Comparison of ENCODE assay signal across 9 mouse cellular contexts in genomic region chr13:69530951-69531350, GRCm38 (mm10). TPM values are rescaled to one million over a fixed set of nuclear protein-coding genes. Genes with fewer than 3 reads are reported as not detected.
DNase-seq lines count a peak whose midpoint lies in the region; ATAC-seq and TF ChIP-seq lines count a peak whose summit lies in the region.
"Had no signal": no experiment of that assay in that cellular context is flagged by ENCODE, and none has a peak within 500 bp of the region (broad histone marks: within the 10 kb centered on the region; RNA-seq: fewer than 3 reads in every experiment).

No protein-coding gene starts in this region.

- ATAC-seq in hindbrain, embryonic 14.5 days (ENCODE audit: low FRiP score): no peak
- ATAC-seq in liver, postnatal 0 days: no peak
- no peak for ATAC-seq in frontal cortex, adult (ENCODE audit: low TSS enrichment)

- peaks cover 64% of the 10 kb centered on the region for H3K4me1 ChIP-seq in heart, embryonic 10.5 days
- peaks cover 66% of the 10 kb centered on the region for H3K4me1 ChIP-seq in embryonic facial prominence, embryonic 10.5 days
- H3K4me1 ChIP-seq in hindbrain, embryonic 14.5 days (replicated peaks; ENCODE audit: control insufficient read depth, insufficient read depth, low read length): peaks cover 69% of the 10 kb centered on the region
- H3K4me1 ChIP-seq in liver, postnatal 0 days (ENCODE audit: insufficient read depth): peaks cover 49% of the 10 kb centered on the region

- H3K27me3 ChIP-seq in heart, embryonic 10.5 days (ENCODE audit: insufficient read depth, poor library complexity, severe bottlenecking): no peaks in the 10 kb centered on the region
- no peaks in the 10 kb centered on the region for H3K27me3 ChIP-seq in embryonic facial prominence, embryonic 10.5 days (replicated peaks; ENCODE audit: low read depth, poor library complexity, severe bottlenecking)
- no peaks in the 10 kb centered on the region for H3K27me3 ChIP-seq in hindbrain, embryonic 14.5 days (ENCODE audit: control insufficient read depth, insufficient read depth, low read length)
- H3K27me3 ChIP-seq in liver, postnatal 0 days (ENCODE audit: insufficient read depth, low read length): no peaks in the 10 kb centered on the region

- peak overlapping the region; percentile 96 for H3K4me2 ChIP-seq in hindbrain, embryonic 14.5 days (replicated peaks)
- peak overlapping the region; percentile 96 for H3K4me2 ChIP-seq in liver, postnatal 0 days (ENCODE audit: low read depth, low read length)

- H3K9ac ChIP-seq in hindbrain, embryonic 14.5 days: peak overlapping the region; percentile 90
- peak overlapping the region; percentile 75 for H3K9ac ChIP-seq in liver, postnatal 0 days (replicated peaks)

- TF ChIP-seq EP300 in liver, postnatal 0 days (IDR thresholded peaks at IDR 0.05; ENCODE audit: low read depth): no peak

- 0 out of 2 replicates have a peak overlapping the region, but pooled peaks have one; percentile 96 for H3K4me3 ChIP-seq in heart, embryonic 10.5 days
- peak overlapping the region; percentile 84 for H3K4me3 ChIP-seq in embryonic facial prominence, embryonic 10.5 days
- H3K4me3 ChIP-seq in hindbrain, embryonic 14.5 days (replicated peaks; ENCODE audit: low read length): peak overlapping the region; percentile 94
- H3K4me3 ChIP-seq in liver, postnatal 0 days (ENCODE audit: low read depth, low read length): peak overlapping the region; percentile 93

- H3K27ac ChIP-seq in heart, embryonic 10.5 days: no peak overlapping the region
- H3K27ac ChIP-seq in embryonic facial prominence, embryonic 10.5 days (replicated peaks): no peak overlapping the region; the same call in 1 of the 2 replicates
- no peak overlapping the region for H3K27ac ChIP-seq in hindbrain, embryonic 14.5 days
- no peak overlapping the region for H3K27ac ChIP-seq in liver, postnatal 0 days (ENCODE audit: low read depth)

- peaks cover 16% of the 10 kb centered on the region for H3K36me3 ChIP-seq in heart, embryonic 10.5 days
- peaks cover 36% of the 10 kb centered on the region for H3K36me3 ChIP-seq in embryonic facial prominence, embryonic 10.5 days (replicated peaks)
- no peaks in the 10 kb centered on the region; the same call in 1 of the 2 replicates for H3K36me3 ChIP-seq in hindbrain, embryonic 14.5 days (replicated peaks; ENCODE audit: control insufficient read depth, insufficient read depth)
- peaks cover 6% of the 10 kb centered on the region for H3K36me3 ChIP-seq in liver, postnatal 0 days (replicated peaks; ENCODE audit: insufficient read depth, low read length)

- WGBS in heart, embryonic 10.5 days: 84% methylated on average over 6 of the region's 6 CpGs
- WGBS in embryonic facial prominence, embryonic 10.5 days: 88% methylated on average over 6 of the region's 6 CpGs
- WGBS in hindbrain, embryonic 14.5 days: 81% methylated on average over 6 of the region's 6 CpGs
- WGBS in liver, postnatal 0 days (ENCODE audit: insufficient replicate concordance): 66% methylated on average over 6 of the region's 6 CpGs

- H3K9me3 ChIP-seq in heart, embryonic 10.5 days: no peaks in the 10 kb centered on the region
- H3K9me3 ChIP-seq in embryonic facial prominence, embryonic 10.5 days: no peaks in the 10 kb centered on the region
- no peaks in the 10 kb centered on the region for H3K9me3 ChIP-seq in hindbrain, embryonic 14.5 days (ENCODE audit: control insufficient read depth, low read length)
- no peaks in the 10 kb centered on the region for H3K9me3 ChIP-seq in liver, postnatal 0 days (ENCODE audit: low read length)

- TF ChIP-seq CTCF in liver, postnatal 0 days (IDR thresholded peaks at IDR 0.05; ENCODE audit: low read depth): no peak

- no peak for DNase-seq in heart, embryonic 10.5 days (ENCODE audit: low spot score)
- no peak for DNase-seq in heart, adult 8-10 months (ENCODE audit: low spot score)
- DNase-seq in embryonic facial prominence, embryonic 10.5 days (ENCODE audit: low spot score): no peak
- DNase-seq in hindbrain, embryonic 14.5 days (ENCODE audit: low spot score): no peak
- DNase-seq in liver, postnatal 0 days: no peak
- no peak for DNase-seq in thymus, postnatal 14 days
- no peak for DNase-seq in retina, postnatal 1 day
- DNase-seq: B cell, adult 2 months had no signal

RNA-seq across cellular contexts. Expression of gene Nsun2, which starts 2.6 kb away (rescaled TPM):
- polyA plus RNA-seq in heart, embryonic 10.5 days (2016; fragmentation: Nextera tagmentation; extraction: Ambion mirVana): 106 and 140 TPM in 2 replicates
- 10 to 100 TPM; 43.6 to 51.5 (median 47.4) TPM for total RNA-seq in heart, adult 8-10 months (2022)
- 166 and 173 TPM in 2 replicates for polyA plus RNA-seq in embryonic facial prominence, embryonic 10.5 days (2016; fragmentation: Nextera tagmentation; extraction: Ambion mirVana)
- polyA plus RNA-seq in hindbrain, embryonic 14.5 days (2014; fragmentation: Nextera tagmentation; extraction: Ambion mirVana): 73.3 and 86.6 TPM in 2 replicates
- polyA plus RNA-seq in liver, postnatal 0 days (2015; fragmentation: Nextera tagmentation; extraction: Ambion mirVana): 46.0 and 47.5 TPM in 2 replicates

RNA-seq across cellular contexts. Expression of gene Tent4a, which starts 3.5 kb away (rescaled TPM):
- polyA plus RNA-seq in heart, embryonic 10.5 days (2016; fragmentation: Nextera tagmentation; extraction: Ambion mirVana): 3.2 and 4.6 TPM in 2 replicates
- 10 to 100 TPM; 10.6 to 14.1 (median 11.9) TPM for total RNA-seq in heart, adult 8-10 months (2022)
- 5.0 TPM in 2 replicates for polyA plus RNA-seq in embryonic facial prominence, embryonic 10.5 days (2016; fragmentation: Nextera tagmentation; extraction: Ambion mirVana)
- polyA plus RNA-seq in hindbrain, embryonic 14.5 days (2014; fragmentation: Nextera tagmentation; extraction: Ambion mirVana): 8.9 and 9.3 TPM in 2 replicates
- polyA plus RNA-seq in liver, postnatal 0 days (2015; fragmentation: Nextera tagmentation; extraction: Ambion mirVana): 1.9 and 2.4 TPM in 2 replicates
